Mouse (Mus musculus): ENCODE measurements at regions not wholly inside any gene's neighbourhood (a gene's known extent, or its start where the extent isn't known, plus 50 kb on each side); places are given as distances from the start of the nearest gene placed in this dataset.

DNA sequence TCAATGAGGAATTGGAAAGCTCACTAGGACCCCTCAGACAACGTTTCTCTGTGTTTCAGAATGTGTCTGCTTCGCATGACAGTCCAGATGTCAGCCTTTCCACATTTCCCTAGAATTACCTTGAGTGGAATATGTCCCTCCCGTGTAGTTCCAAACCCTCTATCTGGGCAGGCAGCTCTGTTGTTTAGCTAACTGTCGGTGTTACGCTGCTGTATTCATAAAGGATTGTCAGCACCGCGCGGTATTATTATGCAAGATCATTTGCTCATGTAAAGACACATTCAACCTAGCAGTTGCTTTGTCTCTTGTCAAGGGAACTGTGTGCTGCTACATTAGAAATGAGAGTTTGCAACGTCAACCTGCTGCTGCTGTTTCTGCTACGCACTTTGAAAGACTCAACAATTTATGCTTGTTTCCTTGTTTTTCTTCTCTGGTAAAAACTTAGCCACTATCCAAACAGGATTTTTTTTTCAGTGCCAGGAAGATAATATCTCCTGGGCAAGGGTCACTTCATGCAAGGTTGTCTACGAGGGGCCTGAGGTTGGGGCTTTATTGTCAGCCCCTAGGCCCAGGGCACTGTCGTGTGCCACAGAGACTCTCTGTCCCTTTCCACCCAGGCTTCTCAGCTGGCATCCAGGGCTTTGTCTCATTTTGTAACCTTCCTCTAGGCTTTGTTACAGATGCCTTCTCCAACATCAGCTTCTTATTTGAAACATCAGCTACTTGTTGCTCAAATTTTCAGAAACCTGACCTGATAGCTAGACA is 340.8 kb upstream of the Prkd1 start:
- TF ChIP-seq CTCF (IDR thresholded peaks at IDR 0.05; ENCODE audit: extremely low read depth, insufficient read depth, insufficient read length, insufficient replicate concordance) (no peak), POLR2A (IDR thresholded peaks at IDR 0.05; ENCODE audit: low read depth, low read length) (no peak)

All from spleen, adult 2 months (tissue).